Mouse (Mus musculus): Measurements from ENCODE around the gene Ulk4. TPM values are rescaled to one million over a fixed set of nuclear protein-coding genes. Genes with fewer than 3 reads are reported as not detected.

The Ulk4 gene
- polyA plus RNA-seq, 1 experiment from 2014 or later = 32.8 TPM

GRCm38 (mm10) chr9:121129533-121129932, 147.5 kb downstream of the Ulk4 start:
- no peak for ATAC-seq (ENCODE audit: insufficient read depth)
- Histone ChIP-seq H3K27me3 (no peaks in the 10 kb centered on the region), H3K27ac (replicated peaks) (no peak overlapping the region), H3K4me2 (no peak overlapping the region), H3K4me3 (replicated peaks) (no peak overlapping the region), H3K36me3 (replicated peaks) (no peaks in the 10 kb centered on the region), H3K9ac (no peak overlapping the region), H3K9me3 (replicated peaks) (no peaks in the 10 kb centered on the region), H3K4me1 (replicated peaks) (no peaks in the 10 kb centered on the region)
- WGBS (ENCODE audit: insufficient replicate concordance) = 56% methylated on average over 2 of the region's 2 CpGs

GRCm38 (mm10) chr9:121128934-121129333, 148.1 kb downstream of the Ulk4 start:
- Histone ChIP-seq H3K4me1 (replicated peaks) (no peaks in the 10 kb centered on the region), H3K27ac (replicated peaks) (no peak overlapping the region)
- WGBS (ENCODE audit: insufficient replicate concordance) = 68% methylated on average over 8 of the region's 8 CpGs

GRCm38 (mm10) chr9:121127025-121127424, 150.0 kb downstream of the Ulk4 start:
- H3K4me2 ChIP-seq = no peak overlapping the region
- H3K27ac ChIP-seq (replicated peaks) = no peak overlapping the region
- H3K9me3 ChIP-seq (replicated peaks) = no peaks in the 10 kb centered on the region
- H3K9ac ChIP-seq = no peak overlapping the region
- no peaks in the 10 kb centered on the region for H3K27me3 ChIP-seq
- no peak for ATAC-seq (ENCODE audit: insufficient read depth)
- no peaks in the 10 kb centered on the region for H3K4me1 ChIP-seq (replicated peaks)
- H3K4me3 ChIP-seq (replicated peaks) = no peak overlapping the region
- WGBS (ENCODE audit: insufficient replicate concordance) = 46% methylated on average over 2 of the region's 2 CpGs
- H3K36me3 ChIP-seq (replicated peaks) = no peaks in the 10 kb centered on the region

More at GRCm38 (mm10) chr9:121128934-121129333, 148.1 kb downstream of the Ulk4 start:
- Histone ChIP-seq H3K36me3 (replicated peaks) (no peaks in the 10 kb centered on the region), H3K9ac (no peak overlapping the region), H3K27me3 (no peaks in the 10 kb centered on the region), H3K4me2 (no peak overlapping the region), H3K4me3 (replicated peaks) (no peak overlapping the region), H3K9me3 (replicated peaks) (no peaks in the 10 kb centered on the region)
- no peak for ATAC-seq (ENCODE audit: insufficient read depth)

- no peak for ATAC-seq (ENCODE audit: insufficient read depth)
- Histone ChIP-seq H3K27me3 (no peaks in the 10 kb centered on the region), H3K4me1 (replicated peaks) (no peaks in the 10 kb centered on the region), H3K4me3 (replicated peaks) (no peak overlapping the region), H3K4me2 (no peak overlapping the region), H3K9me3 (replicated peaks) (no peaks in the 10 kb centered on the region), H3K9ac (no peak overlapping the region), H3K36me3 (replicated peaks) (no peaks in the 10 kb centered on the region), H3K27ac (replicated peaks) (no peak overlapping the region)
- 68% methylated on average over 8 of the region's 8 CpGs for WGBS (ENCODE audit: insufficient replicate concordance)
Measured at GRCm38 (mm10) chr9:121124705-121125104, 152.3 kb downstream of the Ulk4 start.

DNA sequence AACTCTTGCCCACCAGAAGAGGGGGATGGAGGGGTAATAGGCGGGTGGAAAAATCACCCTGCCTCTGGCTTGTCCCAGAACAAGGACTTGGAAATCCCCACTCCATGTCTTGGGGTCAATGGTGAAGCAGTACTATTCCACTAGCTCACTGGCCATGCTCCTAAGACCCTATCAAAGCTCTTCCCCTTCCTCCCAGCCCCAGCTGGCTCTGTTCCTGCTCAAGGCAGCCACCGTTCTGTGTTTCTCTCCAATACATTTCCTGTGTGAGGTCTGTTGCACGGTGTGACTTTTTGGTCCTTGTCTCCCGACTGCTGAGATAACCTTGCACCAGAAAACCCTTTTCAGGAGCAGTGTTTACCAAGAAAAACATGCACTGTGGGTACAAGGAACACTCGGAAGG, 155.0 kb downstream of the Ulk4 start:
- no peaks in the 10 kb centered on the region for H3K4me1 ChIP-seq (replicated peaks)
- H3K9ac ChIP-seq = no peak overlapping the region
- no peaks in the 10 kb centered on the region for H3K27me3 ChIP-seq
- no peak for ATAC-seq (ENCODE audit: insufficient read depth)
- no peak overlapping the region for H3K4me3 ChIP-seq (replicated peaks)
- no peak overlapping the region for H3K4me2 ChIP-seq
- no peaks in the 10 kb centered on the region for H3K36me3 ChIP-seq (replicated peaks)
- no peak overlapping the region for H3K27ac ChIP-seq (replicated peaks)
- H3K9me3 ChIP-seq (replicated peaks) = no peaks in the 10 kb centered on the region
- 30% methylated on average over 5 of the region's 5 CpGs for WGBS (ENCODE audit: insufficient replicate concordance)

- no peak for ATAC-seq (ENCODE audit: insufficient read depth)
- WGBS (ENCODE audit: insufficient replicate concordance) = 32% methylated on average over 4 of the region's 4 CpGs
- Histone ChIP-seq H3K27me3 (no peaks in the 10 kb centered on the region), H3K36me3 (replicated peaks) (no peaks in the 10 kb centered on the region), H3K9me3 (replicated peaks) (no peaks in the 10 kb centered on the region), H3K4me3 (replicated peaks) (no peak overlapping the region), H3K4me1 (replicated peaks) (no peaks in the 10 kb centered on the region), H3K4me2 (no peak overlapping the region), H3K27ac (replicated peaks) (no peak overlapping the region), H3K9ac (no peak overlapping the region)
Measured at GRCm38 (mm10) chr9:121117936-121118335, 159.1 kb downstream of the Ulk4 start.

- H3K4me1 ChIP-seq (replicated peaks) = no peaks in the 10 kb centered on the region
- H3K27me3 ChIP-seq = no peaks in the 10 kb centered on the region
- H3K4me3 ChIP-seq (replicated peaks) = no peak overlapping the region
- 33% methylated on average over 1 of the region's 1 CpGs for WGBS (ENCODE audit: insufficient replicate concordance)
- no peak for ATAC-seq (ENCODE audit: insufficient read depth)
- no peak overlapping the region for H3K27ac ChIP-seq (replicated peaks)
- no peaks in the 10 kb centered on the region for H3K36me3 ChIP-seq (replicated peaks)
- no peaks in the 10 kb centered on the region for H3K9me3 ChIP-seq (replicated peaks)
- no peak overlapping the region for H3K4me2 ChIP-seq
- H3K9ac ChIP-seq = no peak overlapping the region
Measured at GRCm38 (mm10) chr9:121112131-121112530, 164.9 kb downstream of the Ulk4 start.

- Histone ChIP-seq H3K4me3 (replicated peaks) (no peak overlapping the region), H3K9me3 (replicated peaks) (no peaks in the 10 kb centered on the region), H3K4me2 (no peak overlapping the region), H3K27ac (replicated peaks) (no peak overlapping the region), H3K4me1 (replicated peaks) (no peaks in the 10 kb centered on the region), H3K9ac (no peak overlapping the region), H3K27me3 (no peaks in the 10 kb centered on the region), H3K36me3 (replicated peaks) (no peaks in the 10 kb centered on the region)
- ATAC-seq (ENCODE audit: insufficient read depth) = no peak
- 20% methylated on average over 10 of the region's 10 CpGs for WGBS (ENCODE audit: insufficient replicate concordance)
Measured at GRCm38 (mm10) chr9:121108110-121108509, 168.9 kb downstream of the Ulk4 start.

GRCm38 (mm10) chr9:121107643-121108042, 169.4 kb downstream of the Ulk4 start:
- no peak overlapping the region for H3K4me2 ChIP-seq
- no peaks in the 10 kb centered on the region for H3K9me3 ChIP-seq (replicated peaks)
- no peak overlapping the region for H3K27ac ChIP-seq (replicated peaks)
- H3K36me3 ChIP-seq (replicated peaks) = no peaks in the 10 kb centered on the region
- H3K9ac ChIP-seq = no peak overlapping the region
- 48% methylated on average over 5 of the region's 5 CpGs for WGBS (ENCODE audit: insufficient replicate concordance)
- ATAC-seq (ENCODE audit: insufficient read depth) = no peak
- no peaks in the 10 kb centered on the region for H3K27me3 ChIP-seq
- H3K4me3 ChIP-seq (replicated peaks) = no peak overlapping the region
- H3K4me1 ChIP-seq (replicated peaks) = no peaks in the 10 kb centered on the region

- no peak overlapping the region for H3K4me3 ChIP-seq (replicated peaks)
- H3K4me1 ChIP-seq (replicated peaks) = no peaks in the 10 kb centered on the region
- no peaks in the 10 kb centered on the region for H3K9me3 ChIP-seq (replicated peaks)
- H3K27me3 ChIP-seq = no peaks in the 10 kb centered on the region
- H3K27ac ChIP-seq (replicated peaks) = no peak overlapping the region
- no peak overlapping the region for H3K9ac ChIP-seq
- ATAC-seq (ENCODE audit: insufficient read depth) = no peak
- WGBS (ENCODE audit: insufficient replicate concordance) = 37% methylated on average over 11 of the region's 11 CpGs
- H3K36me3 ChIP-seq (replicated peaks) = no peaks in the 10 kb centered on the region
- no peak overlapping the region for H3K4me2 ChIP-seq
Measured at GRCm38 (mm10) chr9:121107101-121107500, 169.9 kb downstream of the Ulk4 start.

DNA sequence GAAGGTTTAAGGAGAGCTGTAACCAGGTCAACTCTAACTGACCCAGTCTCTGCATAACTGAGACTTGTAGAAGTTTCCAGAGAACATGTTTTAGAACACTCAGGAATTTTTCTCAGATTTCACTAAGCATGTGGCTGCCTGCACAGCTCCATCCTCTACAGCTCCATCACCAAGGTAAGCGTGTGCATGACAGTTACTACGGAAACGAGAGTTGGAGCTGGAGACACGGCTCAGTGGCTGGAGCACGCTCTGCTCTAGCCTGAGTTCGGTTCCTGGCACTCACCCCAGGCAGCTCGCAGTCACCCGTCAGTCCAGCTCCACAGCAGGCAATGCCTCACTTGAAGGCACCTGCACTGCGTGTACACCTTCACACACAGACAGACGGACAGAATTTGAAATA, 175.5 kb downstream of the Ulk4 start:
- no peak overlapping the region for H3K27ac ChIP-seq (replicated peaks)
- H3K9me3 ChIP-seq (replicated peaks) = no peaks in the 10 kb centered on the region
- no peaks in the 10 kb centered on the region for H3K27me3 ChIP-seq
- no peak overlapping the region for H3K4me2 ChIP-seq
- H3K4me3 ChIP-seq (replicated peaks) = no peak overlapping the region
- H3K4me1 ChIP-seq (replicated peaks) = no peaks in the 10 kb centered on the region
- ATAC-seq (ENCODE audit: insufficient read depth) = no peak
- H3K9ac ChIP-seq = no peak overlapping the region
- H3K36me3 ChIP-seq (replicated peaks) = no peaks in the 10 kb centered on the region
- WGBS (ENCODE audit: insufficient replicate concordance) = 63% methylated on average over 10 of the region's 10 CpGs

GRCm38 (mm10) chr9:121099453-121099852, 177.5 kb downstream of the Ulk4 start:
- Histone ChIP-seq H3K36me3 (replicated peaks) (no peaks in the 10 kb centered on the region), H3K9me3 (replicated peaks) (no peaks in the 10 kb centered on the region), H3K9ac (no peak overlapping the region), H3K4me1 (replicated peaks) (no peaks in the 10 kb centered on the region), H3K27me3 (no peaks in the 10 kb centered on the region), H3K4me2 (no peak overlapping the region), H3K4me3 (replicated peaks) (no peak overlapping the region), H3K27ac (replicated peaks) (no peak overlapping the region)
- WGBS (ENCODE audit: insufficient replicate concordance) = 78% methylated on average over 10 of the region's 10 CpGs
- ATAC-seq (ENCODE audit: insufficient read depth) = no peak

Data from liver, embryonic 15.5 days (tissue).